Mouse (Mus musculus) cerebellum, postnatal 14 days (tissue): ENCODE results near the gene Fbxw15.
"Not testable (repeated sequence)": the region's sequence is repeated elsewhere in the genome, so short reads cannot be mapped to it uniquely, and the experiment has no call there.

Experiments
- DNase-seq, 2 experiments: peaks; one replicate each; pipeline ENCODE4 v3.0.0; 2021; ENCODE audit warnings: mixed read lengths in 2 of 2

Gene Fbxw15

DNA sequence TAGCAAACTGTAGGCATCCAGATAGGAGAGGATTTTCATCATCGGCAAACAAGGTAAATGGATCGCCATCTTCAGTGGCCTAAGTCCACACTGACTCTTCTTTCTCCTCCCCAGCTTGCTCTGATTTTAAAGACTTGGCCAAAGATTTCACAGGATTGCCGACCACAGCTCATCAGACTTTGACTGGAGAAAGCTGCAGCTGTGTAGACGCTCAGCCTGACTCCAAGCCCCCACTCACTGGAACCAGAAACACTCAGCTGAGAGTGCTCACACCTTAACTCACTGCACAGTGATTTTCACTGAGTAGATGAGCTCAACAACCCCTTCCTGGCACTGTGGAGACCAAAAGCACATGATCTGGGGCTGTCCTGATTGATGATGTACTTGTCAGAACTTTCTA lies at the start of gene Fbxw15:
Gene Fbxw15, minus strand, starts transcription at position 101 of the 400 bp plus-strand sequence.
- not testable (repeated sequence) for DNase-seq

DNA sequence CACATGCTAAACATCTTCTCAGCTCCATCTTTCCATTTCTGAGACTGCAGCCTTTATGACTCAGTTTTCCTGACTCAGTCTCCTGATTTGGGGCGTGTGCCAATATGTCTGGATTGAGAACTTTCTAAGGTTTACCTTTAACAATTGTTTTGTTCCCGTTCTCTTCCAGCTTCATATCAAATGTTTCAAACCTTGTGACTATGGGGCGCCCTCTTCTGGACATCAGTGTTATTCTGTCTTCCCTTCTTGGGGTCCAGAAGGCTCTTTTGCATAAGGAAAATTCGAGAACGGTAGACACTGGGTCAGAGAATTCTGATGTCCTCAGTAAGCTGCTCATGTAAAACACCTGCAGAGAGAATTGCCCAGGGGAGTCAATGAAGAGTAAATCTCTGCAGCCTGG lies 38.8 kb upstream of the Fbxw15 start:
- peak; percentile 18 to 41 for DNase-seq

DNA sequence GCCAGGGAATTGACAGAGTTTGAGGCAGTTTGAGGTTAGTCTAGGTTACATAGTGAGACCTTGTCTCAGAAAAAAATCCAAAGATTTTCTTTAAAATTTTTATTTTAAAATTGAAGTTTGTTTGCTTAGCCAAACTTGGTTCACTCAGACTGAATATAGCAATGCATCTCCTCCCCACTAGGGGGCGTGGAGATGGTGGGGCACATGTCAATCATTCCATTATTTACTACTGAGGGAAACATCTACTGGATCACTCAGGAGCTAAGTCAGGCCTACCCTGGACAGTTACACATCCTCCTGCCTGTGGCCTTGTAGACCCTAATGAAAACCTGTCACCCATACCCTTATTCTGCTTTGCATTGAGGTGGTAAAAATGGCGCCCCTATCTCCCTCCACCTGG lies 34.1 kb upstream of the Fbxw15 start:
- DNase-seq: peak in 1 of 2 experiments; percentile 3

DNA sequence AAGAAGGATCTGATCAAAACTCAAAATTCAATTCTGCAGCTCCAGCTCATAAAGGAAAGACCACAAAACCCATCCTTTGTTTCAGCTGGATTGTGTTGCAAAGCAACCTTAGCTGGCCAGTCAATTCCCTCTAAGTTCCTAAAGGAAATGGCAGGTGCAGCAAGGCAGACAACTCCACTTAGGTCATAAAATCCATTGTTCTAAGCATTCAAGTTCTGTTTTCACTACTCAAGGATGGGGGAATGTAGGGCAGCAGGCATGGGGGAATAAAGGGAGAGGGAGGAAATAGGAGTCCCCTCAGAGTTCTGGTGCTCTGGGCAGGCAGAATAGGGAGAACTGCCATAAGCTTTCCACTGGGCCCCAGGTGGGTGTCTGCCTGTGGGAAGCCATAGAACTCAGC lies 29.2 kb upstream of the Fbxw15 start:
- no peak for DNase-seq

DNA sequence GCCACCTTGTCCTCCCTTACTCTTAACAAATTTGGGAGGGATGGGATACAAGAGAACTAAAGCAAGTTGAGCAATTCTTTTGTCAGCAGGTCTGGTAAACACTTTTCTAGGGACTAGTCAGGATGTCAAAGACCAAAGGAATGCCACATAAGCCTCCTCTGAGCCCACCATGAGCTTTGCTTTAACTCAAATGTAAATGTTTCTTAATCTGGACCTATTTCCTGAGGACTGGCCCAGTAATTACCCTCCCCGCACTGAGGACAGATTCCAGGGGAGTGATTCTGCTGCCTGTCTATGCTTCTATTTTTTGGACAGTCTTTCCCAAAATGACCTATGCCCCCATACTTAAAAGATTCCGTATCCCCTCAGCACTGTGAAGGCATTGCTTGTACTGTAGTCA lies 26.8 kb upstream of the Fbxw15 start:
- DNase-seq: no peak

DNA sequence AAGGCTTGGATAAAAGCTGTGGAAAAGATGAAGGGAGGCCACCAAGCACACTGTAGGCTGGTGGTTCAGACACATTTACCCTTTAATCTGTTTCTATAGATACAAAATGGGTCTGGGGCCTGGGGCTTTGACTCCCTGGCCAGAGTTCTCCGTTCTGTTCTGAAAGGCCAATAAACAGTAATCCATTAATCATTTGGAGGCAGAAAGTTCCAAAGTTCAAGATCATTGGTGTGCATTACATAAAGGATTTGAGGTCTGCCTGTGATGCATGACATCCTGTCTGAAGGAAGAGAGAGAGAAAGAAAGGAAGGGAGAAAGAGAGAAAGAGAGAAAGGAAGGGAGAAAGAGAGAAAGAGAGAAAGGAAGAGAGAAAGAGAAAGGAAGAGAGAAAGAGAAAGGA lies 2.5 kb downstream of the Fbxw15 start:
- DNase-seq: no peak

DNA sequence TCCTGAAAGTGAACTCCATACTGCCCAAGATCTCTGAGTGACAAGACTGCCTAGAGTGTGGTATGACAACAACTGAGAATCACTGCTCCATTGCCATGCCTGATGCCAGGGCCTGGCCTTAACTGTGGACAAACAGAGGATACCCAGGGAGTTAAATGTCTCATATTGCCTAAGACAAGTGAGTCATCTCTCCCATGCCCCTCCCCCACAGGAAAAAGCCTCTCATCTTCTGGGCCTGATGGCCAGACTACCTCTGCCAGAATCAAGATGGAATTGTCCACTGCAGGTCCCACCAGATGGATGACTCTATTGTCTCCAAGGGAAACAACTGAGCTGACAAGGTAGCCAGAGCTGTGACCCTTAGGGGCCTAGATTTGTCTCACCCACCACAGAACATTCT lies 6.0 kb downstream of the Fbxw15 start:
- DNase-seq: not testable (repeated sequence)

DNA sequence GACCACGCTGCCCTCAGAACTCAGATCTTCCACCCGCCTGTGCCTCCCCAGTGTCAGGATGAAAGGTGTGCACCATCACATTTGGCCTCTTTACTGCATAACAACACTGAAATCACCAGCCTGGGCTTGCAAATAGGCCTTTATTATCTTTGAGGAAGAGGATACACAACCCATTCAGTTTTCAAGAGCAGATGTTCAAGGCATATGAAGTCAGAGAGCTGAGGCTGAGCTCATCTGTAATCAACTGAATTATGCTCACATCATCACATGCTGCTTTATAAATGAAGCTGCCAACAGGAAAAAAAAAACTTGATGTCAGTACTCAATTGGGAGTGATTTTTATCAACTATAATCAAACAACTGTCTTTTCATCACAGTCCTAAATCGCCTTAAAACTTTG lies 15.6 kb downstream of the Fbxw15 start:
- DNase-seq: no peak

DNA sequence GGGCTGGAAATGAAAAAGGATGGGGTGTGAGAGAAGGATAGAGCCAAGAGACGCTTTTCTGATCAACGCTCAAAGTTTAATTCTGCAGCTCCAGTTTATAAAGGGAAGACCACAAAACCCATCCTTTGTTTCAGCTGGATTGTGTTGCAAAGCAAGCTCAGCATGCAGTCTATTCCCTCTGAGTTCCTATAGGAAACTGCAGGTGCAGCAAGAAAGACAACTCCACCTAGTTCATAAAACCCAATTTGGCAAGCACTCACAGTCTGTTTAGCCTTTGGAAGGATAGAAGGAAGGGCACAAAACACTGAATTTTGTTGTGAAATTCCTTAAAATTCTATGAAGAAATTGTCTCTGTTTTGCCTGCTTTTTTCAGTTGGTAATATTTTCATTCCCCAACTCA lies 18.4 kb downstream of the Fbxw15 start:
- not testable (repeated sequence) for DNase-seq

DNA sequence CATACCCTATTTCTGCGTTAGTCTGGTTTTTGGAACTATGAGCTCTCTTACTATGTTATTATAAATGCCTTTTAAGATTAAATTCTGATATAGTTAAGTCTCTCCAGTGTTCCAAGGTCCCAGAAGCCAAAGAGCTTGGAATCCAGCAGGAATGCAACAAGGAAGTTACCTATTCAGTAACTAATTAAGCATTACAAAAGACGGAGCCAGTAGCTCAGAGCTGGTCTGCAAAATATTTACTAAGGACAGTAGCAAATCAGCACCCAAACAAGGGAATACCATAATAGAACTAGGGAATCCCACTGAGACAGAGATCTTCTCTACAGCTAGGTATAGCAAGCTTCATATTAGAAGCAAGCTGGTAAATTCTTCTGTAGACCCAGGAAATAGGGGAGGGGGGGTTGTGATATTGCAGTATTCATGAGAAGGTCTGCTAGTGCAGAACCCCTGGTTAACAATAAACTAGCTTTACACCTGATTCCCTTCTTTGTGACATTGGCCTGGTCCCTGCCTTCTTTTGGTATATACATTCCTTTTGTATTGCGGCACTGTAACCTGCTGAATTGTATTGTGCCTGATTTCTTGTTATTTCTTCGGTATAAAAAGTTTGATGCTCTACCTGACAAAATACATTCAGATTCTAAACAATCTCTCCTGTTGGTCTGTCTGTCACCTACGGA lies 44.5 kb downstream of the Fbxw15 start:
- DNase-seq: no peak
